Mouse (Mus musculus): ENCODE data around the gene Gm16253.

GRCm38 (mm10) chr3:96555041-96555596, 21.7 kb upstream of the Gm16253 start:
- TF ChIP-seq POLR2A (IDR thresholded peaks at IDR 0.05; ENCODE audit: insufficient read depth, low read depth, low read length) = no peak
- no peak for TF ChIP-seq CTCF (IDR thresholded peaks at IDR 0.05; ENCODE audit: insufficient read depth, low read depth, low read length)
